Mouse (Mus musculus) lung, postnatal 0 days (tissue): ENCODE data around the gene Pde4d.

Experiments used
- CTCF ChIP-seq: IDR thresholded peaks from 2 replicates; pipeline ENCODE4 v1.5.1; 2016; ENCODE audit warnings: antibody characterized with exemption, mild to moderate bottlenecking
- EP300 ChIP-seq: IDR thresholded peaks from 2 replicates; pipeline ENCODE4 v1.6.1; 2016; ENCODE audit warnings: antibody characterized with exemption, mild to moderate bottlenecking, control low read depth

DNA sequence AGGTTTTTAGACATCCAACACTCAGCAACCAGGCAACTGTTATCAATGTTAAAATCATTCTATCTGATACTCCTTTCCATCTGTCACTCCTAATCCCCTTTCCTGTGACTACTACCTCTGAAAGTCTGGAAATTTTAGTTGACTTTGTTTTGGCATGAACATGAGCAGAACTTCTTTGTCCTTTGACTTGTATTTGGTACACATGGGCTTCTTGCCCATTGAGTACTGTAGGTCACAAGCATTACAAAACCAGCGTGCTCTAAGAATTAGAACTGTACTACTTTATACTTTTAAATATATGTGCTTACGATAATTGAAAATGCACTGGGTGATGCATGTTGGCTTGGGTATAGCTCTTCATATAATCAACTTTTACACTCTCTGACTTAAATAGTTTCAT is 1264.8 kb downstream of the Pde4d start:
- TF ChIP-seq CTCF (no peak), EP300 (no peak)
